Mouse (Mus musculus): ENCODE data around the gene Akr1a1.
"Not testable (repeated sequence)": the region's sequence is repeated elsewhere in the genome, so short reads cannot be mapped to it uniquely, and the experiment has no call there.

Akr1a1 gene

DNA sequence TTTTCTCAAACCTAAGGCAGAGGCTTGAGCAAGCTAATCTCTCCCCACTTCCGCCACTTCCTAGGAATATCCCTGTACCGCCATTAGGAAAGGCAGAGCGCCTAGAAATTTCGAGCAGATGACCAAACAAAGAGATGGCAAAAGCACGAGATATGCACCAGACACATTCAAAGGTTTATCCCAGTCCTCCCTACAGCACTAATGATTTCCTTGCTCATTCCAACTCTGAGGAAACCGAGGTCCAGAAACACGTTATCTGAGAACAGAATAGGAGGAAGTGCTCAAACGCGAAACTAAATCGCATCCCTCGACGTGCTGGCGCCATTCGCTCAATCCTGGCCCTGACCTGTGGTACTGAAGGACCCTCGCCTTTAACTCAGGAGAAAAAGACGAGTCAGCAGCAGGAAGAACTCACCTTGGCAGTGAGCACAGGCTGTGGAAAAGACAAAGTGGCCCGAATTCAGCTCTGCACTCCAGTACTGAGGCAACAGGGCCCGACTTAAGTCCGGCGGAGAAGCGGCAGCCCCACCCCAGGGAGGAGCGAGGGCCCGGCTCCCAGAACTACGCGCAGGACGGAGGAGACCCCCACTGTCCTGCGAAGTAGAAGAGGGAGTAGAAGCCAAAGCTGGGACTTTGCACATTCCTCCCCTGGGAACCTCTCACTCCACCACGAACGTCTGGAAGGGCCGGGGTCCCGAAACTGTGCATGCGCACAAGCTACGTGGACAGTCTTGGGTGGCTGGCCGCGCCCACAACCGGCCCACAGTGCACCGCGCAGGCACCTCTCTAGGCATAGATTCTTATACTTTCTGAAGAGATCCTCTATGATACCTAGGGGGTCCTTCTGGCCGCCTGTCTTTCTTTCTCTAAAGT is at the start of gene Akr1a1:
TSS of gene Akr1a1 (minus strand) at position 757 of the 873 bp plus-strand sequence.
- peak; percentile 89 to 90 for DNase-seq (ENCODE audit: low spot score in 2 of 2)

DNA sequence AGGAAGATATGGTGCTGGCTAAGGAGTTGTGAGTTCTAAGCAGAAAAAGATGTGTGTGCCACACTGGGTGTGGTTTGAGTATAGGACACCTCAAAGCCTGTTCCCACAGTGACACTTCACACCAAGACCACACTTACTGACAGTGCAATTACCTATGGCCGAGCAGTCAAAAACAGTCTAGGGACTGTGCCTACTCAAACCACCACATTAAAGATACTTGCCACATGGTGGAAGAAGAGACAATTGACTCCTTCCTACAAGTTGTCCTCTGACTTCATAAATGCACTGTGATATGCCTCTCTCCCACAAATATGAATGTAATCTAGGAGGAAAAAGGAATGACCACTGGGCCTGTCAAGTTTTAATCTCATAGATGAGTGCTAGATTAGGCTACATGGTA is 49.5 kb upstream of the Akr1a1 start:
- no peak for DNase-seq (ENCODE audit: low spot score in 2 of 2)

DNA sequence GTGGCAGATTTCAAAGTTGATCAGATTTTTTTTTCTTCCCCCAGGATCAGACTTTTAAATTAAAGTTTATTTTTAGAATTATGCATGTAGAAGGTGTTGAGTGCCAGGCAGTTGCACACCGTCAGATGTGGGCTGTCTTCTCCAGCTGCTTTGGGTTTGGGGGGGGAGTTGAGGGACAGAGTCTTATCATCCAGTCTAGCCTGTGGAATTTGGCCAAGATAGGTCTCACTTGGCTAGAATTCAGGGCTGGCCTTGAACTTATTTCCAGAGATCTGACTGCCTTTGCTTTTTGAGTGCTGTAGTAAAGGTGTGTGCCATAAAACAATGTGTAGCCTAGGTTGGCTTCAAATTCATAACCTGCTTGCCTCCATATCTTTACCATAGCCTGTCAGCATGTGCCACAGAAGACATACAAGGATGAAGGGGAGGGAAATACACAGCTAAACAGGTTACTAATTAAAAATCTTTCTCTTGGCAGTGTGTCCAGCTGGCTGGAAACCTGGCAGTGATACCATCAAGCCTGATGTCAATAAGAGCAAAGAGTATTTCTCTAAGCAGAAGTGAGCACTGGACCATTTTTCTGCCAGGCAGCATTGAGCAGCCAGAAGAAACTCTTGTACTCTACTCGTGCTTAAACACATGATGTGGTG is 47.3 kb upstream of the Akr1a1 start:
- no peak for DNase-seq (ENCODE audit: low spot score in 2 of 2)

DNA sequence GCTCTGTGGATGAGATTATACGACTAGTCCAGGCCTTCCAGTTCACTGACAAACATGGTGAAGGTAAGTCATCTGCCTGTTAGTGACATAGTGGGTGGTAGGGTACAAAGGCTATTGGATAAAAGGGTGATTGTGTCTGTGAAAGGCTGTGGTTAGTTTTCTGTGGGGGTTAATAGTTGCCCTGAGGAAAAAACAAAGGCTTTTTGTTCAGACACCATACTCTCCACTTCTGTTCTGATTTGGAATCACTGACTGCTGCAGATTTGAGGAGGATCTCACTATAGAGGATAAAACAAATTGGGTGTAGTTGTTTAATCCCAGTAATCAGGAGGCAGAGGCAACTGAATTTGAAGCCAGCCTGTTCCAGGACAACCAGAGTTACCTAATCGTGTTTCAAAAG is 42.3 kb upstream of the Akr1a1 start:
- no peak for DNase-seq (ENCODE audit: low spot score in 2 of 2)

DNA sequence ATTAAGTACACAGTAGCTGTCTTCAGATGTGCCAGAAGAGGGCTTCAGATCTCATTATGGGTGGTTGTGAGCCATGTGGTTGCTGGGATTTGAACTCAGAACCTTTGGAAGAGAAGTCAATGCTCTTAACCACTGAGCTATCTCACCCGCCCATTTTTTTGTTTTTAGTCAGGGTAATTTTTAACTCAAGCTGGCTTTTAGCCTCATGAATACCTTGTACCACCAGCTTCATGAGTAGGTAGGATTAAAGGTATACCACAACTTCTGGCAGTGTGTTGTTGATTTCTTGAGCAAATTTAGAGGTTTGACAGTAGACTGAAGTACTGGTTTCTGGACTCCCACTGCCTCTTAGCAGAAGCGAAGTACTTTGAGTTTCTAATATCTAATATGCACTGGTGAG is 40.7 kb upstream of the Akr1a1 start:
- no peak for DNase-seq (ENCODE audit: low spot score in 2 of 2)

DNA sequence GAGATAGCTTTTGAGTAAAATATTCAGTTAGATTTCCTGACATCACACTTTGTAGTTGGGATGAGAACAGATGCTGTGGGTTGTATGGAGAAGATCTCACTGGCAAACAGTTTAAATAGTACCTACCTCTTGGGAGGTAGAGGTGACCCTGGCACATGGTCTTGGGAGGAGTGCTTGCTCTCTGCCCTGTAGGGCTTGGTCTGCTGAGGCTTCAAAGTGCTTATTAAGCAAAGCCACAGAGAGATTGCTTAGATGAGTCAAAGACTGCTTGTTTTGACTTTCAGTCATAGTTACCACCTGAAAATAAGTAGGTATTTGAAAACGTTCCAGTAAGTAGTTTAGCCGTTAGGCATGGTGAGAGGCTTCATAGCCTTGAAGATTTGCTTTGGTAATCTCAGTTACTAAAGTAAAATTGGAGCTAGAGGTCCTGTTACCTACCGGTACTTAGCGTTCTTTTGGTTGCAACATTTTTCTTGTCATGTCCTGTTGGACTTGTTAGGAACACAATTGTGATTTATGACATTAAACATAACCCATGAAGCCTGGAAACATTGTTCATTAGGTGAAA is 37.9 kb upstream of the Akr1a1 start:
- DNase-seq (ENCODE audit: low spot score in 2 of 2) = no peak

DNA sequence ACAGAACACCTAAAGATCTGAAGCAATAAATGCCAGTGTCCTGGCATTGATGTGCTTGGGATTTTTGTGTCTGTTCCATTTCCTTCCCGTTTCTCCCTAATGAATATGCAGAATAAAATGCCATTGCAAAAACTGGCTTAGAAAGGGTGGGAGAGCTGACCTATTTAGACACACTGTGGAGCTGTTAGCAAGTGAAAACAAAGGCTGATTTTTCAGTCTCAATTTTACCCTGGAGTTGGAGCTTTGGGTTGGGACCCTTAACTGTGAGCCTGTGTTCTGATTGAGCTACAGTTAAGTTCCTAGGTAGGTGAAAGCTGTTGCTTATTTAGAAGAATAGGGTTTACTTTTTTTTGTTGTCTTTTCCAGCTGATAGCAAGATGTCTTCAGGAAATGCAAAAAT is 35.6 kb upstream of the Akr1a1 start:
- DNase-seq (ENCODE audit: low spot score in 2 of 2) = no peak

DNA sequence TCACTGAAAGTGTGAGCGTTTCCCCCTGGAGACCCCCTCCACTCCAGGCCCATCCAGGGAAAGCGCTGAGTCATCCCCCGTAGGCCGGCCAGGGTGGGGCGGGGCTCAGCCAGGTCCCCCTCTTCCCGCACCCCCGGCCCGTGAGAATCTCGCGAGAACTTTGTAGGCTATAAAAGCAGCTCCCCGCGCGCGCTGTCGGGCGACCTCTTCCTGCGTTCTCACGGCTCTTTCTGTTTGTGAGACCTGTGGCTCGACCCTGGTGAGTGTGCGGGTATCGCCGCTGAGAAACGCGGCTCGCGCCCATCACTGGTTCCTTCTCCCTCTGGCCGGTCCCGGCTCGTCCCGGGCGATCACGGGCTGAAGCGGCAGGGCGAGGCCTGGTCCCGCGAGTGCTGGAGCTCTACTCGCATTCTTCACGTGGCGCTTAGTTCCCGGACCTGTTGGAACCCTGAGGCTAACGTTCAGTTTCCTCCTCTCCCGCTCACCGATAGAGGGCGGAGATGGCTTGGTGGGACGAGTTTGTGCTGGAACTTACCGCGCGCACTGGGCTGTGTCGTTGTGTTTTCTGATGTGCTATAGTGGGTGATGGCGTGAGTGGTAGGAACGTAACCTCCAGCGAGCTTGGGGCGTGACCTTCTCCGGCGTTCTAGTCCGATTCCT is 34.1 kb upstream of the Akr1a1 start, which contains the start of gene Prdx1:
TSS of gene Prdx1 (plus strand) at position 143 of the 660 bp plus-strand sequence.
- DNase-seq (ENCODE audit: low spot score in 2 of 2) = peak; percentile 93 to 96

DNA sequence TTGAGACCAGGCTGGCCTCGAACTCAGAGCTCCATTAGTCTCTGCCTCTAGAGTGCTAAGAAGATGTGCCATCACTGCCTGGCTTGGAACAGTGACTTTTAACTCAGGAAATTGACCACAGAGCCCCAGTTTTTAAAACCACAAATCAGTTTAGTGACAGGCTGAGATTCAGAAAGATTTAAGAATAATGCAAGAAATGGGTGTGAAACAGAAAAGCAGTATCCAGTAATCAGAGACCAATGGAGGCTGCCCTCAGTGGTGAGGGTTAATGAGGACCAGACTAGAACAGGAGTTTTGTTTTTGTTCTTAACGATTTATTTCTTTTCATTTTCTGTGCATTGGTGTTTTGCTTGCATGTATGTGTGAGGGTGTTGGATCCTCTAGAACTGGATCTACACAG is 33.2 kb upstream of the Akr1a1 start:
- DNase-seq (ENCODE audit: low spot score in 2 of 2) = no peak

DNA sequence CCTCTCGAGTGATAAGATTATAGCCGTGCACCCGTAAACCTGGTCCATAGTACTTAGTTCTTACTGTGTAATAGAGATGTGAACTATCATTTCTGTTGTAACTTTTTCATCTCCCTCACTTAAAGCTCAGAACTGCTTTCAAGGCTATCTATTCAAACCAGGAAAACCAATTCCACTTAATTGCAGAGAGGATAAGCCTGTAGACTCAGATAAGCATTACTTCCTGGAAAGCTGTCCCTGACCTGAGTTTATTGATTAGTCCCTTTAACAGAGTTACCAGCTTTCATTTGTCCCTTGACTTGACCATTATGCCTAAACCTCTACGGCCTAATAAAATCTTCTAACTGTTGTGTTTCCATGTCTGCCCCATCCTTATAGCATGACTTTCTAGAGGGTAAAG is 32.5 kb upstream of the Akr1a1 start:
- no peak for DNase-seq (ENCODE audit: low spot score in 2 of 2)

DNA sequence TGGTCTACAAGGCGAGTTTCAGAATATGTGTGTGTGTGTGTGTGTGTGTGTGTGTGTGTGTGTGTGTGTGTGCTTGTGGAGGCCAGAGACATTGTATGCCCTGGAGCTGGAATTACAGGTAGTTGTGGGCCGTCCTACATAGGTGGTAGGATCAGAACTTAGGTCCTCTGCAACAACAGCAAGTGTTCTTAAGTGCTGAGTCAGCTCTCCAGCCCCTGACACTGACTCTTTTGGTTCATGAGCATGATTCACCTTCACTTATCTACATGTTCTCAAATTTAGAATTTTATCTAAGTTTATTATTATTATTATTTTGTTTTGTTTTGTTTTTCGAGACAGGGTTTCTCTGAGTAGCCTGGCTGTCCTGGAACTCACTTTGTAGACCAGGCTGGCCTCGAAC is 29.0 kb upstream of the Akr1a1 start:
- DNase-seq (ENCODE audit: low spot score in 2 of 2) = not testable (repeated sequence)

DNA sequence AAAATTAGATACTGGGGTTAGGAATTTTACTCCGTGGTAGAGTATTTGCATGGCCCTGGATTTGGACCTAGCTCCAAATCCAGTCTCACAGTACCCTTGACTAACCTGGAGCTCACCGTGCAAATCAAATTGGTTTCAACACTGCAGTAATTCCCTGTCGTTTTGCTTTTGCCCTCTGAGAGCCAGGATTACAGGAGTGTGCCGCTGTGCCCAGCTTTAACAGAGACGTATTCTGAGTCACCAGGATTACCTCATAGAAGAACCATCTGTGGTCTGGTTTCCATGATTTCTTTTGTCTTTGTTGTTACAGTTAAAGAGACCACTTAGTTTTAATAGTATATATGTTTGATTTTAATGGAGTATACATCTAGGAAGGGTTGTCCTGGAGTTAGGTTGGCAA is 27.7 kb upstream of the Akr1a1 start:
- DNase-seq (ENCODE audit: low spot score in 2 of 2) = no peak

DNA sequence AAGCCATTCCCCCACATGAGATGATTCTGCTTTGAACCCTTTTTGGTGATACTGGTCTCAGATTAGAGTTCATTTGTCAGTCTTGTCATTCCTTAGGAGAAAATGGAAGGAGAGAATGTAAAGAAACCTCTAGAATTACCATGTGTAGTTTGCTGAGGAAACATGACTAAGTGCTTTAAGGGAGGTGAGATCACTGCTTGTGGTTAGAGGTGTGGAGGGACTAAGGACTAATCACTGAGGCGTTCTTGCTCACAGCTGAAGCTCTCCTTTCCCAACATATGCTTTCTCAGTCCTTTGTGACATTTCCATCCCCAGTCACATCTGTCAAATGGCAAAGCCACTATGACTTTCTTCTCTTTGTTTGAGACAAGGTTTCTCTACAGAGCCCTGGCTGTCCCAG is 26.3 kb upstream of the Akr1a1 start:
- no peak for DNase-seq (ENCODE audit: low spot score in 2 of 2)

DNA sequence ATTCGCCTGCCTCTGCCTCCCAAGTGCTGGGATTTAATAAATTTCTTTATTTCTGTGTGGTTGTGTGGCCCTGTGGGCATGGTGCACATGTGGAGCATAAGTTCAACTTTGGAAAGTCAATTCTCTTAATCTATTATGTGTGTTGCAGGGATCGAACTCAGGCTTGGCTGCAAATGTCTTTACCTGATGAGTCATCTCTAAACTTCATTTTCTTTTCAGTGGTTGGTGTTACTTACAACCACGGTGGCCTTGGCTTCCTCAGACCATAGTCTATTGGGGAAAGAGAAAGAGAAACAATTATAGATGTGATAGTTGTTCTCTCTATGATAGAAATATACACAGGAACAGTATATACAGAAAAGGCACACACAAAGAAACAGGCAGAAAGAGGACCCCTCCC is 24.5 kb upstream of the Akr1a1 start:
- no peak for DNase-seq (ENCODE audit: low spot score in 2 of 2)

DNA sequence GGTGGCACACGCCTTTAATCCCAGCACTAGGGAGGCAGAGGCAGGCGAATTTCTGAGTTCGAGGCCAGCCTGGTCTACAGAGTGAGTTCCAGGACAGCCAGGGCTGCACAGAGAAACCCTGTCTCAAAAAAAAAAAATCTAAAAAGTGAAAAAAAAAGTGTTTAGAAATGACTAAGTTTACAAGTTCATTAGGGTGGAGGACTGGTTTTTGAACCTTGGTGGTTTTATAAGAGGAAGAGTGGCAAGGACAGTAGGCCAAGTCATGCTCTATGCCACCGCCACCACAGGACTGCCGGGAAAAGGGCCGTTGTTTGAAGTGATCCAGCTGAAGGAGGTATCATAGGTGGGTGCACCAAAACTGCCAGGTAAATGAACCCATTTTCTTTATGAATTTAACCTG is 23.3 kb upstream of the Akr1a1 start:
- DNase-seq (ENCODE audit: low spot score in 2 of 2) = not testable (repeated sequence)

DNA sequence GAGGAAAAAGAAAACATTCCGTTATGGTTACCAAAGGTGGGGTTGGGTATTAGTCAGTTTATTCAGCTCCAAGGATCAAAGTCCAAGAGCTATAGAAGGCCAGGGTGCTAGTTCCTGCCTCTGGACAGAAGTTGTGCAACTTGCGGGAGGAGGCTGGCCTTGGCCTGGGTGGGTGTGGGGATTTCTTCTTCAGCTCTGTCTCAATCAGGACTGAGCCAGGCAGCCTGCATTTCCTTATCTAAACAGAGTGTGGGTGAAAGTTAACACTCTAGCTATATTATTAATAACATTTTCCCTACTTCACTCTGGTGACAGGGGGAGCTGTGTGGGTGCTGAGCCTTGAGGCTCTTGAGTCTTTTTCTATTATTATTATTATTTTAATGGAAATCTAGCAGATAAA is 21.3 kb upstream of the Akr1a1 start:
- DNase-seq (ENCODE audit: low spot score in 2 of 2) = peak in 1 of 2 experiments; percentile 72

DNA sequence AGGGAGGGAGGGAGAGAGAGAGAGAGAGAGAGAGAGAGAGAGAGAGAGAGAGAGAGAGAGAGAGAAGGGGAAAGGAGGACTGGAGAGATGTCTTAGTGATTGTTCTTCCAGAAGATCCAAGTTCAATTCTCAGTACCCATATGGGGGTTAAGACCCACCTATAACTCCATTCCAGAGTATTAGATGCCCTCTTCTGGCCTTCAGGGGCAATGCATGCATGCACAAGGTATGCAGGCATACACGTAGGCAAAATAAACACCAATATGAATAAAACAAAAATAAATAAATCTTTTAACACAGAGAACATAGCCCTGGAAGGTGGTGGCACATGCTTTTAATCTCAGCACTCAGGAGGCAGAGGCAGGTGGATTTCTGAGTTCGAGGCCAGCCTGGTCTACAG is 17.8 kb upstream of the Akr1a1 start:
- DNase-seq (ENCODE audit: low spot score in 2 of 2) = no peak

DNA sequence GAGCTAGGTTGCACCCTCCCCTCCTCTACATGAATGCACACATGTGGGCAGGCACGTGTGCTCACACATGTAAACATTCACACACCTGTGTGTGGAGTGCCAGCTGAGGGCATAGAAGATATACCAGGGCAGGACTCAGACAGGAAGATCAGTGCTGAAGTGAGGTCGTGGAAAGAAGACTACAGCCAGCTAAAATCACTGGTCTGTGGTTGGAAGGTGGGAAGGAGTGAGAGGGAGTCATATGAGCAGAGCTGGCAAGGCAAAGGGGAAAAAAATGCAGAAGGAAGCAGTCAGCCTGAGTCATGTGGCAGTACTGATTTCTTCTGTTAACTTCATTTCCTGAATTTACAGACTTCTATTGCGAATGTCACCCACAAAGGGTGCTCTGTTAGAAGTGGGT is 16.7 kb upstream of the Akr1a1 start:
- no peak for DNase-seq (ENCODE audit: low spot score in 2 of 2)

DNA sequence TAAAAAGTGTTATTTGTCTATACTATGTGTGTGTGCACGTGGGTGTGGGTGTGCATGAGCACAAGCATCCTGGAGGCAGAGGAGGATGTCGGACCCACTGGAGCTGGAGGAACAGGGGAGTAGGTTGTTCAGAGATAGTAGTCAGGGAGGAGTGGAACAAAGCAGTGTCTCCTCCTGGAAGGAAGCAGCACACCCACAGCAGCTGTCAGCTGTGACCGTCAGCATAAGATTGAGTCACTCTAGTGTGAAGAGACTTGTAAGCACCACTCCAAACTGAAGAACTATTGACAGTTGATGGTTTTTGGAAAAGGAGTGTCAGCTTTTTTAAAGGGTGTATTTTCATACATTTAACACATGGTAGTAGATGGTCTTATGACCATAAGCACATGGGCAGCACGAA is 15.1 kb upstream of the Akr1a1 start:
- DNase-seq (ENCODE audit: low spot score in 2 of 2) = no peak

DNA sequence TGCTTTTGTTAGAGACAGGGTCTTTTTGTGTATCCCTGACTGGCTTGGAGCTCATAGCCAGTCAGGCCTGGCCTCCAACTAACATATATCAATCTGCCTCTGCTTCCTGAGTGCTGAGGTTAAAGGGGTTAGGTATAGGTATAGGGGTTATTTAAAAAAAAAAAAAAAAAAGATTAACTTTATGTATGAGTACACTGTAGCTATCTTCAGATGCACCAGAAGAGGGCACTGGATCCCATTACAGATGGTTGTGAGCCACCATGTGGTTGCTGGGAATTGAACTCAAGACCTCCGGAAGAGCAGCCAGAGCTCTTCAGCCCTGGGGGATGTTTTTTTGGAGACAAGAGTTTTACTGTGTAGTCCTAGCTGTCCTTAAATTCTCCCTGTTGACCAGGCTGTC is 10.5 kb upstream of the Akr1a1 start:
- DNase-seq (ENCODE audit: low spot score in 2 of 2) = no peak

DNA sequence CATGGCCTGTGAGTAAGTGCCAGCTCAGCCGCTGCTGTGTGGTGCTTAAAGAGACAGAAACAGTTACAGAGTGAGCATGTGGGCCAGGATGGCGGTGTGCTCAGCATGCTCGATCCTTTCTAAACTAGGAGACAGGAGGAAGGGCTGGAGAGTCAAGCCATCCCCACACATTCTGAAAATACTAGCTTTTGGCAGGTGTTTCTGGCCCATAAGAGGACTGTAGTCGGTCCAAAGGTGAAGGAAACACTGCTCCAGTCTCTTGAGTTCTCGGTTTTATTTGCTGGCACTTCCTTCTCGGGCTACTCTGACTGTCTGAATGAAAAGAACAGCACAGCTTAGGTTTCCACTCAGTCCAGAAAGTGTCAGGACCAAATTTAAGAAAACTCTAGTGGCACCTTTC is 9.3 kb upstream of the Akr1a1 start:
- DNase-seq (ENCODE audit: low spot score in 2 of 2) = no peak

DNA sequence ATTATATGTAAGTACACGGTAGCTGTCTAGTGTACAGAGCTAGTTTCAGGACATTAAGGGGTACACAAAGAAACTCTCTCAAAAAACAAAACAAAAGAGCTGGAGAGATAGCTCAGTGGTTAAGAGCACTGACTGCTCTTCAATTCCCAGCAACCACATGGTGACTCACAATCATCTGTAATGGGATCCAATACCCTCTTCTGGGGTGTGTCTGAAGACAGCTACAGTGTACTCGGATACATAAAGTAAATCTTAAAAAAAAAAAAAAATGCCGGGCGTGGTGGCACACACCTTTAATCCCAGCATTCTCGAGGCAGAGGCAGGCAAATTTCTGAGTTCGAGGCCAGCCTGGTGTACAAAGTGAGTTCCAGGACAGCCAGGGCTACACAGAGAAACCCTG is 8.4 kb upstream of the Akr1a1 start:
- not testable (repeated sequence) for DNase-seq (ENCODE audit: low spot score in 2 of 2)
